Mouse (Mus musculus): ENCODE results near the gene Olfr649.

Gene Olfr649

GRCm38 (mm10) chr7:104195885-104196284 is at the start of gene Olfr649:
Gene Olfr649 (minus strand): TSS chr7:104195985.
- no peak for DNase-seq (ENCODE audit: low spot score in 2 of 2)

- peak; percentile 42 to 45 for DNase-seq (ENCODE audit: low spot score in 2 of 2)
Observed at GRCm38 (mm10) chr7:104244287-104245181, 48.7 kb upstream of the Olfr649 start, which contains the start of gene Trim34a. Gene Trim34a (plus strand): TSS chr7:104244457.

GRCm38 (mm10) chr7:104243616-104244015 is 47.8 kb upstream of the Olfr649 start:
- DNase-seq (ENCODE audit: low spot score in 2 of 2), result no peak

DNA sequence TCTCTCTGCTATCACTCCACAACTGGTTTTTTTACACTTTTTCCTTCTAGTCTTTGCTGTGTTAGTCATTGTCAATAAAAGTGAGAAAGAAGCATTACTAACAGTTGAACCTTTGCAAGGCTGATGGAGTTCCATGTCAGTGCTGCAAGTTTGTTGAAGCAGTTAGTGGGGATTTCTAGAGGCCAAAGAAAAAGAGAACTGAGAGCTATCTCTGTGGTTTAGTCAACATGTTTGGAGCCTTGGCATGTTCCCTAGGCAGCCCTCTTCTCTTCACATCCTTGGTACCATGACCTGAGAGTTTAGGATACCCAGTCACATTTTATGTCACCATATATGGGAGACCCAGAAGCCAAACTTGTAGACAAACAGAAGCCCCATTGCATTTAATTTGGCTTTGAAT is 45.1 kb upstream of the Olfr649 start:
- no peak for DNase-seq (ENCODE audit: low spot score in 2 of 2)

DNA sequence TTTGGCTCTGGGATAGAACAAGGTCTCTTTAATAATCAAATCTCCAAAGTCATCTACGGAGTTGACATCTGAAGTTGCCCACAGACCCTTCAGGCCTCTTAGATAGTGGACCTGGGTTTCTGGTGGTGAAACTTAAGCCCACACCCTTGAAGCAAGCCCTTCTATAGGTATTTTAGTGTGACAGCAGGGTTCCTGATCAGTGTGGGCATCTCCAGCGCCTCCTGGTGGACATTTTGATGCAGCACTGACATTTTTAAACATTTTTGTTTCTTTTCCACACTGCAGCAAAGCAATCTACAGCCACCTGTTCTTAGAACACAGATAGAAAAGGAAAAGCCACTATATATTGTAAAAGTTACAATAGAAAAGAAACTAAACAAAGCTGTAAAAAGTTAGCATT is 35.4 kb upstream of the Olfr649 start:
- peak in 1 of 2 experiments; percentile 14 for DNase-seq (ENCODE audit: low spot score in 2 of 2)

DNA sequence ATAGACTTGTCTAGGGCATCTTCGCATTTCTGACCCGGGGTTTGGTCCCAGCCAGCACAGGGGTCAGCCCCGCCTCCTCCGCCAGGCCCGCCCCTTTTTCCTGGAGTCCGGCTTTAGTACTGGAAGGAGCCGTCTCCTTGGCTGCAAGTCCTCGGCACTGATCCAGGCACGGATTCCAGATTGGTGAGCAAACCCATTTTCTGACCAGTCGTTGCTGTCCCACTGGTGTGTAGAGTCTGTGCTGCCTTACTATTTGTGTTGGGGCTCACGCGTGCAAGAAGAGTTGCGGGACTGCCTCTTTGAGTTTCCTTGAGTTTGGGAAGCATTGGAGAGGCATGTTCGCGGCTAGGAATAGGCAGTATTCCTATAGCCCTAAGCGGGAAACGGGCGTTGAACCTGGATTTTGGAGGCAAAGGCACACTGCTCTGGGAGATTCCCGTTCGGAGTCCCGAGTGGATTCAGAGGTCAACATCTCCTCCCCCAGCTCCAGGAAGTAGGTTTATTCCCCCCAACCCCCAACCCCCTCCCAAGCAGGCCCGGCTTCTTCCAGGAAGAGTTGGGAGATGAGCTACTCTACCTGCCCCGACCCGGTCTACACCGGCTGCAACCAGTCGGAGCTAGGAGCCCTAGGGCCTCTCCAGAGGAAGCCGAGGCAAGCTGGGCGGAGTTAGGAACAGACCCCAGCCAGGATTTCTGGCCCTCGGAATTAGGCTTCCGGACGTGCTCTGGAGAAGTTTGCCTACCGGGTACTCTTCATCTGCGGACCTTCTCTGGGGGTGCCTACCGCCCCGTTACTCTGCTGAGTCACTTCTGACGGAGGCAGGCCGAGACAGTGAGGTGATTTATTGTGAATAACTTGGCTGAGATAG is 23.1 kb upstream of the Olfr649 start, which contains the start of gene Trim6:
Trim6 (plus strand) TSS at position 93 of the 869 bp plus-strand sequence.
- peak; percentile 30 to 68 for DNase-seq (ENCODE audit: low spot score in 2 of 2)

DNA sequence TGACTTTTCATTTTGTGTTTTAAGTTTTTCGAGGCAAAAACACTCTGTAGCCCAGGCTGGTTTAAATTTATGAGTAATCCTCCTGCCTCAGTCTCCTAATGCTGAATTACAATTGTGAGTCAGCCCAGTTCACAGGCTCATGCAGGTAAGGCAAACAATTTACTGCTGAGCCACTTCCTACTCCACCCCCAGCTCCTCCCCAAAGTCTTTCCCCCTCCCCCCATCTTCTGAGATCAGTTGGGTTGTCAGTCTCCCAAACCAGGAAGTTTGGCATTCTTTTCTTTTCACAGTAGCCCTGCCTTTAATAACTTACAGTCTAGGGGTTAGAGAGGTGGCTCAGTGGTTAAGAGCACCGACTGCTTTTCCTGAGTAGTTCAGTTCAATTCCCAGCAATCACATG is 22.1 kb upstream of the Olfr649 start:
- no peak for DNase-seq (ENCODE audit: low spot score in 2 of 2)

DNA sequence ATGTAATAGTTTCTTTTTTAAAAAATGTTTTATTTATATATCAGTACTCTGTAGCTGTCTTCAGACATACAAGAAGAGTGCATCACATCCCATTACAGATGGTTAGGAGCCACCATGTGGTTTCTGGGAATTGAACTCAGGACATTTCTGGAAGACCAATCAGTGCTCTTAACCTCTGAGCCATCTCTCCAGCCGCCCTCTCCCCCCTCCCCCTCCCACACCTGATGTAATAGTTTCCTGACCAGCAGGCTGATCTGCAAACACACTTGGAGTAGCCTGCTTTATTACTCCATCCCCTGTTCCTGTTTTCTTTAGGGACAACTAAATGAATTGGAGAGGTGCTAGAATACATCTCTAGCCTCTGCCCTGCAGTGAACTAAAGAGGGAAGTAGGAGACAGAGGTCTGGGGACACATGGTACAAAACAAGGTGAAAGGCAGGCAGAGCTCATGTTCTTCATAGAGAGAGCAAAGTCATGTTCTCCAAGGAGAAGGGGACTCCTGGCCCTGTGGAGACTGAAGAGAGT is 20.3 kb upstream of the Olfr649 start:
- DNase-seq (ENCODE audit: low spot score in 2 of 2), result no peak

DNA sequence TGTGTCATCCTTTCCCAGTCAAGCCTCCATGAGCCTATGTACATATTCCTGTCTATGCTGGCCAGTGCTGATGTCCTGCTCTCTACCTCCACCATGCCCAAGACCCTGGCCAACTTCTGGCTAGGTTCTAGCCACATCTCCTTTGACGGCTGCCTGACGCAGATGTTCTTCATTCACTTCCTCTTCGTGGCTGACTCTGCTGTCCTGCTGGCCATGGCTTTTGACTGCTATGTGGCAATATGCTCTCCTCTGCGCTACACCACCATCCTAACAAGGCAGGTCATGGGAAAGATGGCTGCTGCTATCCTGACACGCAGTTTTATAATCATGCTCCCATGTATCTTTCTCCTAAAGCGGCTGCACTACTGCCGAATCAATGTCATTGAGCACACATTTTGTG is 10.4 kb upstream of the Olfr649 start:
- DNase-seq (ENCODE audit: low spot score in 2 of 2), result no peak

- peak; percentile 47 to 59 for DNase-seq (ENCODE audit: low spot score in 2 of 2)
Observed at GRCm38 (mm10) chr7:104199822-104200221, 4.0 kb upstream of the Olfr649 start.

DNA sequence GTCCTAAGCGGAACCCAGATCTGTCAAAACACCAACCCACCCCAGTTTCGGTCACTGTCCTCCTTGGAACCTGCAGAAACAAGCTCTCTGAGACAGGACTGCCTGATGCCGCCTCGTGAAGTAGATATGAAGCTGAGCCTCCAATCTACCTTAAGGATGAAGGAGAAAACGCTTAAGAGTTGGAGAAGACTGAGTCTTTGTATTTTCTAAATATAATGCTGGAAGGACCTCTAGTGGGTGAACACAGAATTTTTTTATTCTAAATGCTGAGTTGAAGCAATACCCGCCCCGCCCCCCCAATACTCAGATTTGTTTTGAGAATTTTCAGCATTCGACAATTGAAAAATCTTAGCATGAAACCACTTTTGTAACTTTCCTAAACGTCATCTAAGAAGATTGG is 4.5 kb downstream of the Olfr649 start:
- DNase-seq (ENCODE audit: low spot score in 2 of 2), result no peak

DNA sequence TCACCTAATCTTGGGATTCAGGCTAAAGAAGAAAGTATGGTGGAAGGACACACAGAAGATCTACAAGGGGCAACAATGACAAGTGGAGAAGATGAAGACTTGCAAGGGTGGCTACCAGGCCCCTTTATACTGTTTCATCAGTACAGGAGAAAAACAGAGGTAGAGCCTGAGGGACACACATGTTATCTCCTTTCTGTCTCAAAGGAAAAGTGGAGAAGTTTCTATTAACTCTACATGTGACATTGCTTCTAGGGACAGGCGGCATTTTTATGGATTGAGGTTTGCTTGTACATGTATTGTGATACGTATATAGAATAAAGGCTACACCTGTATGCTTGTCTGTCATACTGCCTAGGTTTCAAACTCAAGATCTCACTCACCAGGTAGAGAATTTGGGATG is 12.5 kb downstream of the Olfr649 start, which contains the start of gene Olfr648:
Olfr648 (minus strand) TSS at position 101 of the 400 bp plus-strand sequence.
- no peak for DNase-seq (ENCODE audit: low spot score in 2 of 2)

DNA sequence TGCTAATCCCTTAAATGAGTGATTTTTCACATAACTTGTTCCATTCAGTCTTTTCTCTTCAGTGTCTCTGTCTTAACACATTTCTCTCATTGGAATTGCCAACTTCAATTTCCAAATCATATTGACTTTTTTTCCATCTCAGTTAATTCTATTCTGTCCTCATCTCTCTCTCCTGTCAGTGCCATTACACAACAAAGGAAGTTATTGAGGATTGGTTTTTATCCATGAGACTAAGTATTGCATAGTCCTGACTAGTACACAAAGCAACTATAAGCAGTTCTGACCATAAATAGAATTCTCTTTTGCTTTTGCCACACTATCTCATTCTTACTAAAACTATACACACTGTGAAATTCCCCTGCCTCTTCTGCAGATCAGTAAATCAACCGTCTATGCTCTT is 16.7 kb downstream of the Olfr649 start:
- DNase-seq (ENCODE audit: low spot score in 2 of 2), result no peak

DNA sequence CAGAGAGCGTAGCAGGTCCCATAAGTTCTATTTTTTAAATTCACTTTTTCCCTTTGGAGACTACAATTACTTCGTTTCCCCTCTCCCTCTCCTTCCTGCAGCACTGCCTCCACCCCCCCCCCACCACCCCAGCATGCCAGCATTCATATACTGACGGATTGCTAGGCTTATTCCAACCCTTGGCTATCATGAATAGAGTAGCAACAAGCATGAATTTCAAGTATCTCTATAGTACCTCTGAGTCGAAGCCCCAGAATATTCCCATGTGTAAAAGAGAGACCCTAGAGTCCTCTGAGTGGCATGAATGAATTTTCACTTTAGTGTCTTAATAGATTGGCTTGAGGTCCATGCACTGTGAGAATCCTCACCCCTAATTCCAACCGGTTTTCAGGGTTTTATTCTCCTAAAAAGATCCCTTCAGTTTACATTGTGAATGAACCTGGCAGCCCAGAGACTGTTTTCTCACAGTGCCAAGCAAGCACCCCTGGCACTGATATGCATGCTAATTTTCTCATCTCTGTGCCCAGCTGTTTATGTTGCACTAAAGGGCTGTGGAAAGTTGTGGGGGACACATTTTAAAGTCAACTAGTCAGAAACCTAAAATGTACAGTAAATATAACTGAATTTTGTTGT is 17.2 kb downstream of the Olfr649 start:
- no peak for DNase-seq (ENCODE audit: low spot score in 2 of 2)

- DNase-seq (ENCODE audit: low spot score in 2 of 2), result no peak
Observed at GRCm38 (mm10) chr7:104175085-104175484, 20.7 kb downstream of the Olfr649 start.

DNA sequence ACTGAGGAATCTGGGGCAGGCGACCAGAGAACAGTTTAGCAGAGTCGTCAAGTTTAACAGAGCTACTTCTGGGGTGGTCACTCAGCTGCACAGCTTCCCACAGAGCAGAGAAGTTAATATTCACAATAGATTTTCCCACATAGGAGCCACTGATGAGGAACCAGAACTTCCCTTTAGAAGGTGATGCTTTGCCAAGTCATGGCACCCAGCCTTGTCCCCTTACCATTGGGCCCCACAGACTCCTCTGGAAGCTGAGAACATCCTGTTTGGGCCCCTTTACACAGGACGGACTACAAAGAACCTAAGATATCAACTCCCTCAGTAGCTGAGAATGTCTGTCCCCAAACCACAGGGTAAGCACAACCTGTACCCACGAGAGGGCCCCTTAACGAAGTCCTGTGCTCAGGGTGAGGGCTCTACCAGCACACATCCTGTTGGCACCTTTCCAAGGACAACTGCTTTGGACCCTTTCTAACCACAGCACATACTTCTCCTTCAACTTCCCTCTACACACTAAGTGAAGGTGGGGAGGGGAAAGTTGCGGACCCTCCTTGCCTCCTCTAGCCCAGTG is 26.1 kb downstream of the Olfr649 start:
- DNase-seq (ENCODE audit: low spot score in 2 of 2), result no peak

DNA sequence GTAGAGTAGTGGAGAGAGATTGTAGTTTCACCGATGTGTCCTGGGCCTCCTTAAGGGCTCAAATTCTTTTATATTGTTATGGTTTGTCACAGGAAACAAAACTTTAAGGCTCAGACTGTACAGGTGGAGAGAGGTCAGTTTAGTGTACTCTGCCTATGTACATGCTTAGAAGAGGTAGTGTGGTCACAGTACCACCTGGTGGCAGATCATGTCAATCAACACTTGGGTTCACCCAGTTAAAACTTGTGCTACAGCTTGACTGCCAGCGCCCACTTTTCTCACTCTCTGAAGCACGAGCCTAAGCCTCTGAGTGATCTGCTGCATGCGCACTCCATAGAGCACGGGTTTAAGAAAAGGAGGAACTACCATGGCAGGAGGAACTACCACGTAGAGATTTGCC is 28.7 kb downstream of the Olfr649 start:
- no peak for DNase-seq (ENCODE audit: low spot score in 2 of 2)

GRCm38 (mm10) chr7:104150456-104150855 is 45.3 kb downstream of the Olfr649 start, which contains the start of gene Ubqlnl:
Gene Ubqlnl (minus strand): TSS chr7:104150556.
- no peak for DNase-seq (ENCODE audit: low spot score in 2 of 2)

DNA sequence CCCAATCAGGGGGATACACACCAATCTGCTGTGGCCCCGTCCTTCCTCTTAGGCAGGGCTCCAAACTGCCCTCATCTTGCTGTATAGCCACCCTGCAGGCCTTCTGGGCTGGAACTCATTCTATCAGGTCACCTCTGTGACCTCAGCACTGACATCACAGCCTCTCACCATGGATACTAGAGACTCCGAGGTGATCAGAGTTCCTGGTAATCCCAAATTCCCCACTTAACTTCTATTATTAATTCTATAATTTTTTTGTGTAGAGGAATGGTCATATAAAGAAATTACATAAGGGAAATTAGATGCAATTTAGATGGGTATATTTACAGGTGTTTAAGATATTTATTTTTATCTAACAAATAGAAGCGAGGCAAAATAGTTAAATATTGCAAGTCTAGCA is 52.6 kb downstream of the Olfr649 start, which contains the start of gene Ubqln3:
Ubqln3 (minus strand) TSS at position 101 of the 400 bp plus-strand sequence.
- no peak for DNase-seq (ENCODE audit: low spot score in 2 of 2)
